Mouse (Mus musculus) heart, postnatal 0 days (tissue): ENCODE data around the gene Ypel4. TPM values are rescaled to one million over a fixed set of nuclear protein-coding genes. Genes with fewer than 3 reads are reported as not detected.

Source experiments
- ATAC-seq: fragments of 200-750 bp; cut with Nextera tagmentation; 2 replicates; pipeline ENCODE4 v1.8.0; 2017; ENCODE audit warnings: low read depth, moderate number of reproducible peaks, moderate library complexity; ENCODE audit not compliant: insufficient read depth
- DNase-seq: peaks from one replicate; pipeline ENCODE4 v3.0.0-alpha.2; 2016; ENCODE audit warnings: low spot score
- H3K27ac ChIP-seq: fragments of 300-500 bp; sonication (generic); 2 replicates; pipeline ENCODE4 v1.5.1; 2014; ENCODE audit warnings: low read depth, mild to moderate bottlenecking
- H3K27me3 ChIP-seq: fragments of 300-500 bp; sonication (generic); 2 replicates; pipeline ENCODE4 v1.6.1; 2014; ENCODE audit warnings: low read length, mixed read lengths; ENCODE audit not compliant: control insufficient read depth, insufficient read depth
- H3K36me3 ChIP-seq: fragments of 300-500 bp; sonication (generic); replicated peaks from 2 replicates; pipeline ENCODE4 v1.6.1; 2014; ENCODE audit warnings: low read length, mixed read lengths; ENCODE audit not compliant: control insufficient read depth, insufficient read depth
- H3K4me1 ChIP-seq: fragments of 300-500 bp; sonication (generic); 2 replicates; pipeline ENCODE4 v1.6.1; 2014; ENCODE audit warnings: antibody characterized with exemption; ENCODE audit not compliant: control insufficient read depth, insufficient read depth
- H3K4me2 ChIP-seq: fragments of 300-500 bp; sonication (generic); 2 replicates; pipeline ENCODE4 v1.6.1; 2014; ENCODE audit warnings: low read depth, mild to moderate bottlenecking, low read length, moderate library complexity
- H3K4me3 ChIP-seq: fragments of 300-500 bp; sonication (generic); 2 replicates; pipeline ENCODE4 v1.5.1; 2014; ENCODE audit warnings: low read depth, low read length
- H3K9ac ChIP-seq: fragments of 300-500 bp; sonication (generic); replicated peaks from 2 replicates; pipeline ENCODE4 v1.6.1; 2014; ENCODE audit warnings: low read depth, low read length, mixed read lengths
- H3K9me3 ChIP-seq: fragments of 300-500 bp; sonication (generic); replicated peaks from 2 replicates; pipeline ENCODE4 v1.6.1; 2016; ENCODE audit warnings: low read length; ENCODE audit not compliant: control insufficient read depth
- CTCF ChIP-seq: IDR thresholded peaks from 2 replicates; pipeline ENCODE4 v1.5.1; 2016; ENCODE audit warnings: antibody characterized with exemption, control low read depth, low read depth
- EP300 ChIP-seq: IDR thresholded peaks from 2 replicates; pipeline ENCODE4 v1.6.1; 2016; ENCODE audit warnings: antibody characterized with exemption, low read depth
- WGBS: fragments of 180-500 bp; shearing (Covaris S2); extraction: QIAGEN DNeasy Blood & Tissue Kit; methylation state at CpG from one replicate; pipeline ENCODE4 v1.1.7; 2014; 5-methylcytosine and 5-hydroxymethylcytosine counted together
- polyA plus RNA-seq: library from polyadenylated mRNA; unstranded; fragments of >200 nt; fragmentation: Nextera tagmentation; extraction: Ambion mirVana; gene quantifications from 2 replicates; pipeline ENCODE4 v1.2.1, GENCODE M21; 2015
- total RNA-seq: library from RNA; depleted of rRNA; stranded (reverse); fragments of >200 nt; gene quantifications from 2 replicates; pipeline ENCODE4 v1.2.3, GENCODE M21; 2014; ENCODE audit warnings: low replicate concordance

Ypel4 gene
- total and polyA plus RNA-seq, 2 experiments from 2014 or later, result 1.1 TPM; not detected in 1

DNA sequence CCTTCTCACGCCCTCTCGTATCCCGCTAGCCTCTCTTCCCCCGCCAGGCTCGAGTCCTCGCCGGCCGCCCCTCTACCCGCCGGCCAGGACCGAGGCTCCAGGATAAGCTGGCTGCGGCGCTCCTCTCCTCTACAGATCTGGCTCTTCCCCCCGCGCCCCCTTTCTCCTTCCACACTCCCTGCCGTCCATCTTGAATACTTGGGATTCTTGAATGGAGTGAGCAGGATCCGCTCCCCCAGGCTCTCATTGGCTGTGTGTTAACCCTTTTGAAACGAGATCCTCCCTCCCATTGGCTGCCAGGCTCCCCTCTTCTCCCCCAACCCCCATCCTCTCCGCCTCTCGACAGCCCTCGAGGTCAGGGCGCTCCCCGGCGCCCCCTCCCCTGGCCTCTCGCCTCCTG lies 9.7 kb downstream of the Ypel4 start, which contains the start of gene Gm19426:
TSS of gene Gm19426 (minus strand) at position 95 of the 400 bp plus-strand sequence.
- TF ChIP-seq CTCF, result no peak
- TF ChIP-seq EP300, result no peak
- Histone ChIP-seq H3K27ac (peak within 1 kb of the TSS; percentile 94), H3K9ac (peak within 1 kb of the TSS; percentile 91), H3K36me3 (no peaks in the 10 kb centered on the region), H3K4me1 (peaks cover 26% of the 10 kb centered on the region), H3K27me3 (no peaks in the 10 kb centered on the region), H3K9me3 (no peaks in the 10 kb centered on the region), H3K4me2 (peak within 1 kb of the TSS; percentile 81), H3K4me3 (peak within 1 kb of the TSS; percentile 68)
- DNase-seq (peak; percentile 98), ATAC-seq (peak; percentile 97)
- under 1% methylated on average over 25 of the region's 25 CpGs for WGBS

GRCm38 (mm10) chr2:84744126-84744525 lies 10.3 kb downstream of the Ypel4 start:
- Histone ChIP-seq H3K9ac (peak overlapping the region; percentile 91), H3K27ac (peak overlapping the region; percentile 94), H3K9me3 (no peaks in the 10 kb centered on the region), H3K4me1 (peaks cover 22% of the 10 kb centered on the region), H3K4me2 (peak overlapping the region; percentile 81), H3K4me3 (peak overlapping the region; percentile 68), H3K36me3 (no peaks in the 10 kb centered on the region), H3K27me3 (no peaks in the 10 kb centered on the region)
- peak; percentile 22 for ATAC-seq
- WGBS, result 3% methylated on average over 10 of the region's 10 CpGs
- no peak for DNase-seq
- TF ChIP-seq EP300, result no peak
- TF ChIP-seq CTCF, result no peak

- Histone ChIP-seq H3K27me3 (no peaks in the 10 kb centered on the region), H3K4me3 (no peak overlapping the region)
Measured at GRCm38 (mm10) chr2:84750115-84750514, 16.3 kb downstream of the Ypel4 start.

GRCm38 (mm10) chr2:84756245-84756644 lies 22.4 kb downstream of the Ypel4 start:
- Histone ChIP-seq H3K4me3 (no peak overlapping the region), H3K27ac (no peak overlapping the region), H3K4me1 (no peaks in the 10 kb centered on the region), H3K9ac (no peak overlapping the region), H3K9me3 (no peaks in the 10 kb centered on the region), H3K4me2 (no peak overlapping the region), H3K36me3 (no peaks in the 10 kb centered on the region), H3K27me3 (no peaks in the 10 kb centered on the region)
- 71% methylated on average over 5 of the region's 5 CpGs for WGBS
- TF ChIP-seq CTCF, result no peak
- no peak for TF ChIP-seq EP300
- ATAC-seq, result no peak
- no peak for DNase-seq

More at GRCm38 (mm10) chr2:84750115-84750514, 16.3 kb downstream of the Ypel4 start:
- Histone ChIP-seq H3K36me3 (no peaks in the 10 kb centered on the region), H3K27ac (no peak overlapping the region), H3K9me3 (no peaks in the 10 kb centered on the region), H3K9ac (no peak overlapping the region), H3K4me1 (no peaks in the 10 kb centered on the region), H3K4me2 (no peak overlapping the region)
- ATAC-seq, result no peak
- 54% methylated on average over 6 of the region's 6 CpGs for WGBS
- peak; percentile 27 for DNase-seq
- no peak for TF ChIP-seq EP300
- TF ChIP-seq CTCF, result no peak

DNA sequence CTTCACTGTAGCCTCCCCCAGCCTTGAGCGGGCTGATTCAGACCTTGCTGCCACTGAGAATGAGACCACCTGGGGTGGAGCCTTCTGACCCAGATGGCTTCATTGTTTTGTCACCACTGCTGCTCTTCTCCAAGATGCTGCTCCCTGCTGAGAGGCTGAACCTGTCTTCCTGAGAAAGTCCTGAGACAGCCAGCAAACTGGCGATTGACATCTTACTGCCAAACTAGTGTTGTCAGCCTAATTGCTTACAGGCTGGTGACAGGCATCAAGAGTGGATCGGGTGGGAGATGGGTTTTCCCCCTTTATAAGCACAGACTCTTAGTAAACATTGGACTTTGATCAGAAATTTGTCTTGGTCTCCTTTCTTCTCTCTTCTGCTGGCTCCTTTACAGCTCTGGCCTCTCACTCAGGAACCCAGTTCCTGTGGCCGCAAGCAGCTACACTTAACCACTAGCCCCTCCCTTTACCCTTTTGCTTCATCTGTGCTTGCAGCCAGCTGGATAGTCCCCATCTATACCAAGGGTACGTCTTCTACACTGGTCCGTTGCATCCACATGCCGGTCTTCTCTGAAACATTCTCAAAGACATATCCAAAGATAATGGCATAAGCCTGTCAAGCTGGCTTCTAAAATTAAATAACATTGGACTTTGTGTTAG lies 23.3 kb downstream of the Ypel4 start:
- DNase-seq, result no peak
- no peaks in the 10 kb centered on the region for H3K9me3 ChIP-seq
- no peaks in the 10 kb centered on the region for H3K36me3 ChIP-seq
- no peak overlapping the region for H3K27ac ChIP-seq
- 59% methylated on average over 7 of the region's 7 CpGs for WGBS
- H3K4me2 ChIP-seq, result no peak overlapping the region
- no peak overlapping the region for H3K4me3 ChIP-seq
- H3K4me1 ChIP-seq, result no peaks in the 10 kb centered on the region
- H3K9ac ChIP-seq, result no peak overlapping the region
- no peaks in the 10 kb centered on the region for H3K27me3 ChIP-seq
- no peak for TF ChIP-seq EP300
- no peak for TF ChIP-seq CTCF
- no peak for ATAC-seq
